Mouse (Mus musculus) MEL (cell line): ENCODE results near the gene Elovl7. TPM values are rescaled to one million over a fixed set of nuclear protein-coding genes. Genes with fewer than 3 reads are reported as not detected.

Source experiments
- DNase-seq: peaks from one replicate; pipeline ENCODE4 v3.0.0; 2011; ENCODE audit warnings: low read depth, low spot score
- H3K27ac ChIP-seq: 2 replicates; pipeline ENCODE4 v1.5.1; 2012; ENCODE audit warnings: low read depth, mild to moderate bottlenecking, control low read depth, low read length, moderate library complexity; ENCODE audit not compliant: control insufficient read depth
- H3K27me3 ChIP-seq, 2 experiments: fragments of 150-350 bp in 1 of 2; sonication (generic) in 1 of 2; 2 replicates each; pipeline ENCODE4 v1.6.1; 2012; ENCODE audit warnings: low read length in 2 of 2, mild to moderate bottlenecking in 2 of 2, improper control_type of control experiment in 1 of 2, moderate library complexity in 1 of 2; ENCODE audit not compliant: insufficient read depth in 2 of 2, control insufficient read depth in 1 of 2
- H3K36me3 ChIP-seq, 2 experiments: 2 replicates each; pipeline ENCODE4 v1.6.1; 2012 to 2014; ENCODE audit warnings: low read length in 2 of 2, improper control_type of control experiment in 1 of 2, inconsistent platforms in 1 of 2, mild to moderate bottlenecking in 1 of 2; ENCODE audit not compliant: insufficient read depth in 2 of 2, control insufficient read depth in 1 of 2
- H3K4me1 ChIP-seq, 2 experiments: fragments of 150-350 bp in 1 of 2; sonication (generic) in 1 of 2; 2 replicates each; pipeline ENCODE4 v1.6.1; 2012; ENCODE audit warnings: low read length in 2 of 2, improper control_type of control experiment in 1 of 2, mild to moderate bottlenecking in 1 of 2; ENCODE audit not compliant: insufficient read depth in 2 of 2, control insufficient read depth in 1 of 2
- H3K4me3 ChIP-seq, 2 experiments: fragments of 150-350 bp in 1 of 2; sonication (generic) in 1 of 2; 2 replicates each; pipeline ENCODE4 v1.5.1; 2012; ENCODE audit warnings: low read depth in 2 of 2, low read length in 2 of 2, mild to moderate bottlenecking in 2 of 2, moderate library complexity in 2 of 2, control low read depth in 1 of 2, improper control_type of control experiment in 1 of 2; ENCODE audit not compliant: control insufficient read depth in 1 of 2, insufficient read depth in 1 of 2
- H3K79me2 ChIP-seq: 2 replicates; pipeline ENCODE4 v1.6.1; 2012; ENCODE audit warnings: mild to moderate bottlenecking, low read length, moderate library complexity; ENCODE audit not compliant: control insufficient read depth, poor library complexity, insufficient read depth
- H3K9ac ChIP-seq: 2 replicates; pipeline ENCODE4 v1.6.1; 2012; ENCODE audit warnings: low read depth, mild to moderate bottlenecking, control low read depth, low read length, moderate library complexity; ENCODE audit not compliant: control insufficient read depth, poor library complexity, severe bottlenecking
- H3K9me3 ChIP-seq: fragments of 150-350 bp; sonication (generic); replicated peaks from 2 replicates; pipeline ENCODE4 v1.6.1; 2012; ENCODE audit warnings: mild to moderate bottlenecking, low read length, improper control_type of control experiment, moderate library complexity; ENCODE audit not compliant: insufficient read depth
- BHLHE40 ChIP-seq: IDR thresholded peaks from 2 replicates; pipeline ENCODE4 v1.6.1; 2012; ENCODE audit warnings: low read depth, mild to moderate bottlenecking, inconsistent platforms, low read length, improper control_type of control experiment, borderline replicate concordance
- CHD1 ChIP-seq: IDR thresholded peaks from 2 replicates; pipeline ENCODE4 v1.6.1; 2012; ENCODE audit warnings: low read depth, mild to moderate bottlenecking, inconsistent platforms, low read length, improper control_type of control experiment
- E2F4 ChIP-seq: IDR thresholded peaks from 2 replicates; pipeline ENCODE4 v1.6.1; 2011; ENCODE audit warnings: low read depth, low read length, improper control_type of control experiment, borderline replicate concordance
- HCFC1 ChIP-seq: IDR thresholded peaks from 2 replicates; pipeline ENCODE4 v1.6.1; 2012; ENCODE audit warnings: low read depth, mild to moderate bottlenecking, inconsistent platforms, low read length, improper control_type of control experiment, moderate library complexity
- KAT2A ChIP-seq: conservative IDR thresholded peaks from 2 replicates; pipeline ENCODE4 v1.6.1; 2012; ENCODE audit warnings: low read depth, low read length, improper control_type of control experiment, inconsistent platforms
- MAFK ChIP-seq: IDR thresholded peaks from 2 replicates; pipeline ENCODE4 v1.6.1; 2011; ENCODE audit warnings: low read depth, mild to moderate bottlenecking, low read length, improper control_type of control experiment, borderline replicate concordance
- MAX ChIP-seq: IDR thresholded peaks from 2 replicates; pipeline ENCODE4 v1.6.1; 2011; ENCODE audit warnings: low read length, improper control_type of control experiment
- MEF2A ChIP-seq: IDR thresholded peaks from 2 replicates; pipeline ENCODE4 v1.6.1; 2014; ENCODE audit warnings: low read depth, mild to moderate bottlenecking, inconsistent platforms, low read length, improper control_type of control experiment; ENCODE audit not compliant: poor library complexity, insufficient replicate concordance, severe bottlenecking; ENCODE audit errors: extremely low read depth
- MXI1 ChIP-seq: IDR thresholded peaks from 2 replicates; pipeline ENCODE4 v1.6.1; 2011; ENCODE audit warnings: mild to moderate bottlenecking, low read depth, low read length, improper control_type of control experiment
- MYB ChIP-seq: IDR thresholded peaks from 2 replicates; pipeline ENCODE4 v1.6.1; 2011; ENCODE audit warnings: mild to moderate bottlenecking, low read depth, low read length, improper control_type of control experiment
- MYC ChIP-seq: IDR thresholded peaks from 2 replicates; pipeline ENCODE4 v1.6.1; 2011; ENCODE audit warnings: low read depth, mild to moderate bottlenecking, low read length, improper control_type of control experiment, moderate library complexity
- NRF1 ChIP-seq: IDR thresholded peaks from 2 replicates; pipeline ENCODE4 v1.6.1; 2014; ENCODE audit warnings: low read depth, mild to moderate bottlenecking, inconsistent platforms, low read length, improper control_type of control experiment, moderate library complexity; ENCODE audit not compliant: poor library complexity, insufficient read depth, severe bottlenecking
- POLR2AphosphoS2 ChIP-seq: IDR thresholded peaks from 2 replicates; pipeline ENCODE4 v1.6.1; 2011; ENCODE audit warnings: low read length, improper control_type of control experiment
- POLR2AphosphoS5 ChIP-seq: IDR thresholded peaks from 2 replicates; pipeline ENCODE4 v1.6.1; 2012; ENCODE audit warnings: low read depth, borderline replicate concordance, mild to moderate bottlenecking, inconsistent platforms, low read length, moderate library complexity, mixed read lengths
- RAD21 ChIP-seq: IDR thresholded peaks from 2 replicates; pipeline ENCODE4 v1.6.1; 2011; ENCODE audit warnings: mild to moderate bottlenecking, low read depth, low read length, improper control_type of control experiment
- TCF12 ChIP-seq: IDR thresholded peaks from 2 replicates; pipeline ENCODE4 v1.6.1; 2014; ENCODE audit warnings: low read depth, mild to moderate bottlenecking, inconsistent platforms, low read length, improper control_type of control experiment, moderate library complexity
- ZC3H11A ChIP-seq: IDR thresholded peaks from 2 replicates; pipeline ENCODE4 v1.6.1; 2012; ENCODE audit warnings: low read depth, mild to moderate bottlenecking, inconsistent platforms, low read length, improper control_type of control experiment
- ZKSCAN1 ChIP-seq: IDR thresholded peaks from 2 replicates; pipeline ENCODE4 v1.6.1; 2012; ENCODE audit warnings: low read depth, mild to moderate bottlenecking, inconsistent platforms, low read length, improper control_type of control experiment, moderate library complexity
- ZMIZ1 ChIP-seq: IDR thresholded peaks from 2 replicates; pipeline ENCODE4 v1.6.1; 2012; ENCODE audit warnings: low read depth, mild to moderate bottlenecking, inconsistent platforms, low read length, improper control_type of control experiment, moderate library complexity
- ZNF384 ChIP-seq: IDR thresholded peaks from 2 replicates; pipeline ENCODE4 v1.6.1; 2012; ENCODE audit warnings: low read depth, mild to moderate bottlenecking, inconsistent platforms, low read length, improper control_type of control experiment
- polyA plus RNA-seq, 2 experiments: library from polyadenylated mRNA; stranded (reverse) in 1 of 2; unstranded in 1 of 2; fragments of >175 nt in 1 of 2; fragments of >200 nt in 1 of 2; gene quantifications; 2 replicates each; pipeline versions ENCODE4 v1.2.1 to v1.2.4; 2012; ENCODE audit warnings: low replicate concordance in 2 of 2, low read depth in 1 of 2; ENCODE audit not compliant: insufficient read length in 2 of 2, insufficient read depth in 1 of 2, missing spikeins in 1 of 2
- total RNA-seq: library from RNA; depleted of rRNA; stranded (reverse); fragments of 300-350 nt; gene quantifications from 2 replicates; pipeline ENCODE4 v1.2.3, GENCODE M21; 2012

The Elovl7 gene
- total and polyA plus RNA-seq, 3 experiments, result not detected

GRCm38 (mm10) chr13:108284312-108284711 is 70.1 kb downstream of the Elovl7 start:
- no peak for TF ChIP-seq HCFC1
- no peak for TF ChIP-seq ZNF384
- TF ChIP-seq ZC3H11A, result no peak
- no peak for TF ChIP-seq E2F4
- TF ChIP-seq MYC, result no peak
- no peak for TF ChIP-seq BHLHE40
- no peak for TF ChIP-seq KAT2A
- TF ChIP-seq MXI1, result no peak
- TF ChIP-seq MEF2A, result no peak
- TF ChIP-seq TCF12, result no peak
- no peak for TF ChIP-seq MYB
- TF ChIP-seq MAX, result no peak
- TF ChIP-seq RAD21, result no peak
- TF ChIP-seq ZMIZ1, result no peak
- TF ChIP-seq MAFK, result no peak
- TF ChIP-seq ZKSCAN1, result no peak
- no peak for TF ChIP-seq POLR2AphosphoS5
- no peak for TF ChIP-seq POLR2AphosphoS2
- no peak for TF ChIP-seq CHD1
- Histone ChIP-seq H3K27ac (no peak overlapping the region), H3K9me3 (no peaks in the 10 kb centered on the region), H3K79me2 (no peaks in the 10 kb centered on the region), H3K4me1 (peaks cover 0 to 6% of the 10 kb centered on the region in 2 experiments; a peak in 1 of 4 replicates), H3K9ac (no peak overlapping the region), H3K4me3 (no peak overlapping the region), H3K27me3 (peaks cover 4 to 5% of the 10 kb centered on the region in 2 experiments; a peak in 3 of 4 replicates), H3K36me3 (peaks cover 0 to 3% of the 10 kb centered on the region in 2 experiments; a peak in 1 of 4 replicates)
- no peak for DNase-seq

- peak; percentile 40 for DNase-seq
- H3K36me3 ChIP-seq, result peaks cover 0 to 9% of the 10 kb centered on the region in 2 experiments; a peak in 2 of 4 replicates
- H3K27ac ChIP-seq, result no peak overlapping the region
- H3K27me3 ChIP-seq, result no peaks in the 10 kb centered on the region; a peak in 1 of 4 replicates
- H3K4me3 ChIP-seq, result no peak overlapping the region
- no peaks in the 10 kb centered on the region for H3K9me3 ChIP-seq
- no peak for TF ChIP-seq NRF1
- no peak overlapping the region for H3K9ac ChIP-seq
- H3K4me1 ChIP-seq, result peaks cover 5 to 10% of the 10 kb centered on the region in 2 experiments; a peak in 3 of 4 replicates
- H3K79me2 ChIP-seq, result no peaks in the 10 kb centered on the region
These were observed 73.7 kb downstream of the Elovl7 start for GRCm38 (mm10) chr13:108287953-108288352.
